Mouse (Mus musculus): ENCODE results near the gene Ehbp1. TPM values are rescaled to one million over a fixed set of nuclear protein-coding genes. Genes with fewer than 3 reads are reported as not detected.

The Ehbp1 gene
- polyA plus RNA-seq, 1 experiment from 2014 or later, result 11.5 TPM

GRCm38 (mm10) chr11:22154501-22155294 lies 187.4 kb downstream of the Ehbp1 start:
- H3K36me3 ChIP-seq (ENCODE audit: insufficient read depth), result no peaks in the 10 kb centered on the region
- H3K27me3 ChIP-seq (ENCODE audit: insufficient read depth, low read length), result no peaks in the 10 kb centered on the region
- H3K27ac ChIP-seq (ENCODE audit: low read depth), result peak overlapping the region; percentile 72; the same call in 1 of the 2 replicates
- DNase-seq (peak; percentile 90), ATAC-seq (ENCODE audit: insufficient read depth) (peak; percentile 97)
- peaks cover 6% of the 10 kb centered on the region; the same call in 1 of the 2 replicates for H3K4me1 ChIP-seq (ENCODE audit: insufficient read depth)
- WGBS, result 32% methylated on average over 9 of the region's 9 CpGs
- H3K4me2 ChIP-seq, result peak overlapping the region; percentile 13
- no peaks in the 10 kb centered on the region for H3K9me3 ChIP-seq (ENCODE audit: low read depth, low read length)
- TF ChIP-seq CTCF (IDR thresholded peaks at IDR 0.05; ENCODE audit: low read depth), result no peak
- no peak overlapping the region for H3K9ac ChIP-seq
- H3K4me3 ChIP-seq (ENCODE audit: low read depth, low read length), result no peak overlapping the region

DNA sequence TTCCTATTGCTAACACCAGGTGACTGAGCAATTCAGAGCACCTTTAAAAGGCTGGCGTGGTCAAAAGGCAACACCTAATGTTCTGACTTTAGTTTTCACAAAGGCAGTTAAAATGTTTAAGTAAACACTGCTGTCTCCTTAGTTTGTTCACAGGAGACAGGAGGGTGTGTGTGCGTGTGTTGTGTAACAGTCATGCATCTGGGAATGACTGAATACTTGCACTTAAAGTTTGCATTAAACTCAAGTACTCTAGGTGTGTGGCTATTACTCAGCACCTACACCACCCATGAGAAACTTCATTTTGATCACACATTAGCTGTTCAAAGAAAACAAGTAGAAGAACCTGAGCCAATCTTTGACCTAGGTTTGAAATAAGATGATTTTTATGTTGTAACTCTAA lies 201.4 kb downstream of the Ehbp1 start:
- DNase-seq, result no peak
- ATAC-seq (ENCODE audit: insufficient read depth), result peak; percentile 41; the same call in 1 of the 2 replicates

DNA sequence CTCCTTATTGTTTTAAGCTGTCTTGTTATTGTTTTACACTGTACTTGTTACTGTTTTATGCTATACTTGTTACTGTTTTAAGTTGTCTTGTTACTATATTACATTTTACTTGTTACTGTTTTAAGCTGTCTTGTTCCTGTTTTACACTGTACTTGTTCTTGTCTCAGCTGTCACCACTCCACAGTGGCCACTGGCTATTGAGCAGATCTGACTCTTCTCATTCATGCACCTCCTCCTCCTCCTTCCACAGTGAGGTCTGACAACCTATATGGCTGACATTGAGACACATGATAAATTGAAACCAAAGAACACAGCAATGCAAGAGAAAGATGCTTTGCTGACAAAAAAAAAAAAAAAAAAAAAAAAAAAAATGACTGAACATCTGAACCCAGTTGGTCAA lies 203.6 kb downstream of the Ehbp1 start:
- no peak for TF ChIP-seq CTCF (IDR thresholded peaks at IDR 0.05; ENCODE audit: low read depth)

More for the DNA sequence above, 201.4 kb downstream of the Ehbp1 start:
- Histone ChIP-seq H3K9ac (no peak overlapping the region), H3K36me3 (ENCODE audit: insufficient read depth) (no peaks in the 10 kb centered on the region), H3K4me1 (ENCODE audit: insufficient read depth) (no peaks in the 10 kb centered on the region), H3K27me3 (ENCODE audit: insufficient read depth, low read length) (no peaks in the 10 kb centered on the region), H3K4me3 (ENCODE audit: low read depth, low read length) (no peak overlapping the region), H3K4me2 (no peak overlapping the region), H3K9me3 (ENCODE audit: low read depth, low read length) (no peaks in the 10 kb centered on the region), H3K27ac (ENCODE audit: low read depth) (no peak overlapping the region)
- WGBS, result 54% methylated on average over 2 of the region's 2 CpGs
- TF ChIP-seq CTCF (IDR thresholded peaks at IDR 0.05; ENCODE audit: low read depth), result no peak

DNA sequence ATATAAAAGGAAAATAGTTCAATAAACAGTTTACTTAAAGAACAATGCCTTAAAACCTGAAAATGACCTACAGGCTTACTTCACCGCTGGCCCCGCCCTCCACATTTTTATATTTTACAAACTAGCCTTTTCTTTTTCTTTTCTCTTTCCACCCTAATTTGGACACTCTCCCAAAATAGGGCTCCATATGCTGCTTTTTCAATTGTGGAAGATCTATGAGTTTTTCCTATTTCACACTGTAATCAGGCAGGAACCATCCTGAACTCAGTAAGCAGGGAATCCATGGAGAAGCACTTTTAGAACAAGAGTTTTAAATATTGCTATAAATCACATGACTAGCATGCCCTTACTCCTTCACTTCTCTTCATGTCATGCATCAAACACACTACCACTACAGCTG lies 216.9 kb downstream of the Ehbp1 start:
- DNase-seq, result no peak
- Histone ChIP-seq H3K27me3 (ENCODE audit: insufficient read depth, low read length) (no peaks in the 10 kb centered on the region), H3K4me1 (ENCODE audit: insufficient read depth) (no peaks in the 10 kb centered on the region), H3K9me3 (ENCODE audit: low read depth, low read length) (no peaks in the 10 kb centered on the region), H3K36me3 (ENCODE audit: insufficient read depth) (no peaks in the 10 kb centered on the region), H3K9ac (no peak overlapping the region), H3K27ac (ENCODE audit: low read depth) (no peak overlapping the region), H3K4me2 (no peak overlapping the region), H3K4me3 (ENCODE audit: low read depth, low read length) (no peak overlapping the region)
- no peak for TF ChIP-seq CTCF (IDR thresholded peaks at IDR 0.05; ENCODE audit: low read depth)
- ATAC-seq (ENCODE audit: insufficient read depth), result no peak
- WGBS, result 92% methylated on average over 2 of the region's 2 CpGs

More for the DNA sequence above, 203.6 kb downstream of the Ehbp1 start:
- ATAC-seq (ENCODE audit: insufficient read depth) (no peak), DNase-seq (no peak)
- H3K4me2 ChIP-seq, result no peak overlapping the region
- H3K27me3 ChIP-seq (ENCODE audit: insufficient read depth, low read length), result no peaks in the 10 kb centered on the region
- no peak overlapping the region for H3K4me3 ChIP-seq (ENCODE audit: low read depth, low read length)
- no peaks in the 10 kb centered on the region for H3K9me3 ChIP-seq (ENCODE audit: low read depth, low read length)
- no peaks in the 10 kb centered on the region for H3K4me1 ChIP-seq (ENCODE audit: insufficient read depth)
- no peaks in the 10 kb centered on the region for H3K36me3 ChIP-seq (ENCODE audit: insufficient read depth)
- H3K9ac ChIP-seq, result no peak overlapping the region
- no peak overlapping the region for H3K27ac ChIP-seq (ENCODE audit: low read depth)

DNA sequence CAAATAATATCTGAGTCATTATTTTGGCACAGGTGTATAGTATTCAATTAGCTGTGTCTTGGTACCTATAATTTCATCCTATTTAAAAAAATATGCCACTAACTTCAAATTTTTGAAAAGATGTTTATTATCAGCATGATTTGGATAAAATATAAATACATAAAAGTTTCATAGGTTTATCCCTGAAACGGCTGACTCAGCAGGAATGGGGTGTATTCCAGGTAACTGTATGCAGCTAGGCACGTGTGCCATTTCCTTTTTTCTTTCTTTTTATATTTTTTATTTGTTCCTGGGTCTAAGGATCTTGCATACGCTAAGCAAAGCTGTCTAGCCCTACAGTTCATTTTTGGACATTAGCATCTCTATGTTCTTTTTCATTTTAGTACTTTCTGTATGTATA lies 223.2 kb downstream of the Ehbp1 start:
- no peak for ATAC-seq (ENCODE audit: insufficient read depth)
- H3K27ac ChIP-seq (ENCODE audit: low read depth), result no peak overlapping the region
- DNase-seq, result no peak
- no peak overlapping the region for H3K9ac ChIP-seq
- no peaks in the 10 kb centered on the region for H3K27me3 ChIP-seq (ENCODE audit: insufficient read depth, low read length)
- no peak for TF ChIP-seq CTCF (IDR thresholded peaks at IDR 0.05; ENCODE audit: low read depth)
- no peaks in the 10 kb centered on the region for H3K36me3 ChIP-seq (ENCODE audit: insufficient read depth)
- H3K9me3 ChIP-seq (ENCODE audit: low read depth, low read length), result no peaks in the 10 kb centered on the region
- no peak overlapping the region for H3K4me3 ChIP-seq (ENCODE audit: low read depth, low read length)
- no peak overlapping the region for H3K4me2 ChIP-seq
- 85% methylated on average over 3 of the region's 3 CpGs for WGBS
- no peaks in the 10 kb centered on the region for H3K4me1 ChIP-seq (ENCODE audit: insufficient read depth)

DNA sequence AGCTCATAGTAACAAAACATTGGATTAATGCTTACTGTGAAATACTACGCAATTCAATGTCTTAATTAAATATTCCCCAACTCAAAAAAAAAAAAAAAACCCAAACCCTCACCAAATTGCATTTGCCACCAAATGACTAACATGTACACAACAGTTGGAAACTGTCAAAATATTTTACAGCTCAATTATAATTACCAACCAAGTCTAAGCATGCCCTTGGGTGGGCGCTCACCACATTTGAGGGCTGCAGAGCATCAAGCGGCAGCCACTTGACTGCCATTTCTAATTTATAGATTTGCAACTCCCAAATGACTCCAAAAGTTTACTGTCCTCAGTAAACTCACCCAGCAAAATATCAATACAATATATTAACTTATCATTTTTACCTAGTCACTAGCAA lies 229.9 kb downstream of the Ehbp1 start:
- no peak overlapping the region for H3K4me2 ChIP-seq
- H3K36me3 ChIP-seq (ENCODE audit: insufficient read depth), result no peaks in the 10 kb centered on the region
- ATAC-seq (ENCODE audit: insufficient read depth) (no peak), DNase-seq (no peak)
- no peak overlapping the region for H3K9ac ChIP-seq
- H3K4me3 ChIP-seq (ENCODE audit: low read depth, low read length), result no peak overlapping the region
- H3K4me1 ChIP-seq (ENCODE audit: insufficient read depth), result no peaks in the 10 kb centered on the region
- 94% methylated on average over 3 of the region's 3 CpGs for WGBS
- H3K27ac ChIP-seq (ENCODE audit: low read depth), result no peak overlapping the region
- TF ChIP-seq CTCF (IDR thresholded peaks at IDR 0.05; ENCODE audit: low read depth), result no peak
- H3K27me3 ChIP-seq (ENCODE audit: insufficient read depth, low read length), result no peaks in the 10 kb centered on the region
- H3K9me3 ChIP-seq (ENCODE audit: low read depth, low read length), result no peaks in the 10 kb centered on the region

DNA sequence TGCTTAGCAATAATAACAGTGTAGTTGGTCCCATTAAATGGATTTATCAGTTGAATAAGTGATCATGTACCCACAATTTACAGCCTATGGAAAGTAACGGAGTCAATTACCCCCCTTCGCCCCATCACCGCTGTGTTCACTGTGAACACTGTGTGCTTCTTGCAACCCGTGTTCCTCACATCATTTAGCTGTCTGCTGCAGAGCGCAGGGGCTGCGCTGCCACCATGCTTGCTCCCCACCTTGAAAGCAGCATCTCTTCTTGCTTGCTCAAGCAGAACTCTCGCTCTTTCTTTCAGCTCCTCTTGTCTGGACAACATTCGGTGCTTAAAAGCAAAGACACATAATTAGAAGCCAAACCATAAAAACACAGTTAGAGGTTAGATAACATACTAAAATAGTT lies 252.7 kb downstream of the Ehbp1 start:
- Histone ChIP-seq H3K4me2 (no peak overlapping the region), H3K9ac (no peak overlapping the region), H3K4me3 (ENCODE audit: low read depth, low read length) (no peak overlapping the region), H3K4me1 (ENCODE audit: insufficient read depth) (no peaks in the 10 kb centered on the region), H3K27ac (ENCODE audit: low read depth) (no peak overlapping the region), H3K9me3 (ENCODE audit: low read depth, low read length) (no peaks in the 10 kb centered on the region), H3K27me3 (ENCODE audit: insufficient read depth, low read length) (no peaks in the 10 kb centered on the region), H3K36me3 (ENCODE audit: insufficient read depth) (0 out of 2 replicates have a peak, but pooled peaks cover 3% of the 10 kb centered on the region)
- DNase-seq, result no peak
- no peak for ATAC-seq (ENCODE audit: insufficient read depth)
- TF ChIP-seq CTCF (IDR thresholded peaks at IDR 0.05; ENCODE audit: low read depth), result no peak
- WGBS, result 92% methylated on average over 8 of the region's 8 CpGs

Data from lung, embryonic 14.5 days (tissue).